Mouse (Mus musculus): ENCODE data around the gene Prdx2. TPM values are rescaled to one million over a fixed set of nuclear protein-coding genes. Genes with fewer than 3 reads are reported as not detected.

Gene Prdx2
- 965 and 1,048 TPM in 2 replicates for polyA plus RNA-seq (2014; fragmentation: Nextera tagmentation; extraction: Ambion mirVana)

DNA sequence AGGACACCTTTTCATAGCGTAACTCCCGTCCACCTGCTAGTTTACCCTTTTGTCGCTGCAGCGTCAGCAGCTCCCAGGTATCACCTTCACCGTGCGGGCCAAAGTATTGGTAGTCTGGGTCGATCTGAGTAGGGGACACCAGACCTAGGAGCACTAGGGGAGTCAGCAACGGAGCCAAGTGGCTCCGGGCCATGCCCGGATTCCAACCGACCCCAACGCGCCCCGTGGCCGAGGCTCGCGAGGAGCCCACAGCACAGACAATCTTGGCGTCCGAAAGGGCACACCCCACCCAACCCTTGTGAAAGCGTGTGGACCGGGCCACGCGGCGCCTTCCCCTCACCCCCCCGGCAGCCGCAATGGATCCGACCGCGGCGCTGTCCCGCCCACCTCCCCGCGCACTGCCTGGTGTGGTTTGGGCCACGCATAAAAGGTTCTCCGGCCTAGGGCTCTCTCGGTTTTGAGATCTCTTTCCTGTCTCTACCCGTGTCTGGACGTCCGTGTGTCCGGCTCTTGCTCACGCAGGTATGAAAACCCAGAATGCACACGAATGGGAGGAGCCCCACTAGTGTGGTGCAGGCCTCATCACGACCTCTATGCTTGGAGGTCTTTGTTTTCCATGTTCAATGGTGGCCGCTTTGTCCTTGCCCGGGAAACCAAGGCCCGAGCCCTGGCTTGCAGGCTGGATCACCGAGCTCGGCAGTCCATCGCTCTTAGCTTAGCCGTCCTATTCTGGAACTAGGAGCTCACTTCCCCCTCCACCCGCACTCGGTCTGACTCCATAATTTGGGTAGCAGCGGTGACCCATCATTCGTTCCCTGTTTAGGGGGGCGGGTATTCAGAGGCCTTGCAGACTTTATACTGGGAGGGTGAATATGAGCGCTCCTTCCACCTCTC is at the start of gene Prdx2, which contains the start of the genes Gm49661 and Rnaseh2a:
Gene Prdx2 (plus strand): TSS at position 347 of the 894 bp plus-strand sequence.
Gene Gm49661 (minus strand): TSS at position 193 of the 894 bp plus-strand sequence.
Gene Rnaseh2a (minus strand): TSS at position 527 of the 894 bp plus-strand sequence.
- ATAC-seq (ENCODE audit: low FRiP score, low TSS enrichment), result peak; percentile 65
- peak within 1 kb of the TSS; percentile 69 for H3K4me2 ChIP-seq (replicated peaks; ENCODE audit: low read depth, low read length)
- no peaks in the 10 kb centered on the region for H3K9me3 ChIP-seq (ENCODE audit: control insufficient read depth, low read length)
- no peaks in the 10 kb centered on the region for H3K27me3 ChIP-seq (ENCODE audit: control insufficient read depth, insufficient read depth, low read length)
- peak within 1 kb of the TSS; percentile 88 for H3K27ac ChIP-seq (ENCODE audit: low read depth, low read length)
- under 1% methylated on average over 56 of the region's 56 CpGs for WGBS
- H3K9ac ChIP-seq (ENCODE audit: low read depth, low read length), result peak within 1 kb of the TSS; percentile 90
- peak within 1 kb of the TSS; percentile 76 for H3K4me3 ChIP-seq (ENCODE audit: low read length)
- H3K36me3 ChIP-seq (ENCODE audit: control insufficient read depth, insufficient read depth, low read length), result peaks cover 34% of the 10 kb centered on the region
- H3K4me1 ChIP-seq (ENCODE audit: control insufficient read depth, insufficient read depth, low read length), result peaks cover 27% of the 10 kb centered on the region

DNA sequence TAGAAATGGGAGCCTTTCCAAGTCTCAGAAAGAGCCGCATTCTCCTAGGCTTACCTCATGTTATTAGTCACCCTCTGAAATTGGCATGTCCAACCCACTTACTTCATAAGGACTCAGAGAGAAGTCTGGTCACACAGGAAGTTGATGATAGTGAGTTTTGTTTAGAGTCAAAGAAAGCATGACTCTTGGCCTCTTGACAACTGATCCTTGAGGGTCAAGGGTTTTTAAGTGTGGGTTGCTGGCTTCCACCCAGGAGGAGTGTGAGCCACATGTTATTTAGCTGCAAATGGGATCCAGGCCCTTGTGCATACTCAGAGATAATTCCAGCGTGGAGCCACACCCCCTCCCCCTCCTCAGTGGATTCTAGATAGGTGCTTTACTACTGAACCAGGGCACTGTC is 47.8 kb upstream of the Prdx2 start:
- H3K9me3 ChIP-seq (ENCODE audit: control insufficient read depth, low read length), result no peaks in the 10 kb centered on the region
- peaks cover 18% of the 10 kb centered on the region for H3K27me3 ChIP-seq (ENCODE audit: control insufficient read depth, insufficient read depth, low read length)
- no peak overlapping the region for H3K27ac ChIP-seq (ENCODE audit: low read depth, low read length)
- WGBS, result 75% methylated on average over 2 of the region's 2 CpGs
- no peak for ATAC-seq (ENCODE audit: low FRiP score, low TSS enrichment)
- no peak overlapping the region for H3K4me3 ChIP-seq (ENCODE audit: low read length)
- no peaks in the 10 kb centered on the region for H3K36me3 ChIP-seq (ENCODE audit: control insufficient read depth, insufficient read depth, low read length)
- no peak overlapping the region for H3K4me2 ChIP-seq (replicated peaks; ENCODE audit: low read depth, low read length)
- H3K9ac ChIP-seq (ENCODE audit: low read depth, low read length), result no peak overlapping the region
- H3K4me1 ChIP-seq (ENCODE audit: control insufficient read depth, insufficient read depth, low read length), result no peaks in the 10 kb centered on the region

DNA sequence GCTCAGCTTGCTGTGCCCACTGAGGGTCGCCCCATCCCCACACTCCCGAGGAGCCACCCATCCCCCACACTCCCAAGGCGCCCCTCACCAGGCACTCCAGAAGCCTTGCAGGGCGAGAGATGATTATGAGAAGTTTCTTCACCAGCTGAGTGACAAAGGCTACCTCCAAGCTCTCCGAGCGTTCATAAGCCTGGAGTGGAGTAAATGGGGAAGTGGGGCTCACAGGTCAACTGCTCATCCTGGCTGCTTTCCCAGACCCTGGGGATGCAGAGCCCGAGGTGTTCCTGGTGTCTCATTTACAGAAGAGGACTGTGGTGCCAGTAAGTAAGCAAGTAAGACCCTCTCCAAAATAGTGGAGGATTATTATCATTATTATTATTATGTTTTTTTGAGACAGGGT is 43.8 kb upstream of the Prdx2 start:
- Histone ChIP-seq H3K27me3 (ENCODE audit: control insufficient read depth, insufficient read depth, low read length) (peaks cover 17% of the 10 kb centered on the region), H3K4me1 (ENCODE audit: control insufficient read depth, insufficient read depth, low read length) (0 out of 2 replicates have a peak, but pooled peaks cover 3% of the 10 kb centered on the region), H3K4me3 (ENCODE audit: low read length) (no peak overlapping the region), H3K9ac (ENCODE audit: low read depth, low read length) (no peak overlapping the region), H3K36me3 (ENCODE audit: control insufficient read depth, insufficient read depth, low read length) (no peaks in the 10 kb centered on the region), H3K9me3 (ENCODE audit: control insufficient read depth, low read length) (no peaks in the 10 kb centered on the region), H3K4me2 (replicated peaks; ENCODE audit: low read depth, low read length) (no peak overlapping the region), H3K27ac (ENCODE audit: low read depth, low read length) (no peak overlapping the region)
- 78% methylated on average over 7 of the region's 7 CpGs for WGBS
- ATAC-seq (ENCODE audit: low FRiP score, low TSS enrichment), result no peak

DNA sequence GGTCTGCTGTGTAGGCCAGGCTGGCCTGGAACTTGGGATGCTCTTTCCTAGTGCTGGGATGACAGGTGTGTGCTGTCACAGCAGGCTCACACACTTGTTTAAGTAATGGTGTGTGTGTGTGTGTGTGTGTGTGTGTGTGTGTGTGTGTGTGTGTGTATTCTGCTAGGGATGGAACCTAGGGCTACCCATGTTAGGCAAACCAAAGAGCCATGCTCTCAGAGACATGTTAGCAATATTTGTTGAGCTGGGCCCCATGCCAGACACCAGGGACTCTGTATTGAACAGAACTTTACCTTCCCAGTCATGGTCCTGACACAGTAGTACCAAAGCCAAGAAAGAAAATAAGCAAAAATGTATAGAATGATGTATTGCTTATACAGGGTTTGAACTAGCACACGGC is 41.9 kb upstream of the Prdx2 start:
- Histone ChIP-seq H3K27me3 (ENCODE audit: control insufficient read depth, insufficient read depth, low read length) (peaks cover 23% of the 10 kb centered on the region), H3K36me3 (ENCODE audit: control insufficient read depth, insufficient read depth, low read length) (no peaks in the 10 kb centered on the region), H3K4me1 (ENCODE audit: control insufficient read depth, insufficient read depth, low read length) (0 out of 2 replicates have a peak, but pooled peaks cover 3% of the 10 kb centered on the region), H3K9ac (ENCODE audit: low read depth, low read length) (no peak overlapping the region), H3K4me3 (ENCODE audit: low read length) (no peak overlapping the region), H3K9me3 (ENCODE audit: control insufficient read depth, low read length) (no peaks in the 10 kb centered on the region), H3K27ac (ENCODE audit: low read depth, low read length) (no peak overlapping the region), H3K4me2 (replicated peaks; ENCODE audit: low read depth, low read length) (no peak overlapping the region)
- ATAC-seq (ENCODE audit: low FRiP score, low TSS enrichment), result no peak
- 73% methylated on average over 1 of the region's 1 CpGs for WGBS

DNA sequence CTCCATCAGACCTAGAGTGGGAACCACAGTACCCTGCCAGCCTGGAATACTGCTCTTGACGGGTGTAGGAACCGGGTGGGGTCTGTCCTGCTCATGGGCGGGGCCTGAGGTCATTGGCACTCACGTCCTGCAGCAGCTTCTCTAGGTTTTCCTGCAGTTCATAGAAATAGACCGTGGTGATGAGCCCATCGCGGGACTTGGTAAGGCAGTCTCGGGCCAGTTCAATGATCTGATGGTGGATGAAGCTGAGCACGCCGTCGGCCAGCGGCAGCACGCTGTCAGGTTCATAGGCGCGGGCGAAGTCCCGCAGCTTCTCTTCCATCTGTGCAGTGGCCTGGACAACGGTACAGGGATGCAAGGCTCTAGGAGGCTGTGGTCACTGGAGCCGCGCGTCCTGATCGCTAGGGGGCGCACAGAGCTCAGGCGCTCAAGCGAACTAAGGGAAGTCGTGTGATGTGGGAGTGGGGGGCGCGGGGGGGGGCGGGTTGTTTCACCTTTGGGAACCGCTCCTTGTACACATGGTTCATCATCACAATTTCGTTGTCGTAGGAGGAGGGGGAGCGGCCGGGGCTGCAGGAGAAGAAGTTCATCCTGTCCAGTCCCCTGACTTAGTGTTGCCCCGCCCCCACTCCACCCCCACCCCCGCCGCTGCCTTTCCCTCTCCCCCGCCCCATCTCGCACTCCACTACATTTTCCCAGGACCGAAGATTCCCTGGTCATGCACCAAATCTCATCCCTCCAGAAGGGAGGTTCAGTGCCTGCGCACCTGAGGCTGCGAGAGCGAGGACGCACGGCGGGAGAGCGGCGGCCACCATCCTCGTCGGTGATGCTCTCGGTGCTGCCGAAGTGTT is 40.7 kb upstream of the Prdx2 start:
- H3K36me3 ChIP-seq (ENCODE audit: control insufficient read depth, insufficient read depth, low read length), result no peaks in the 10 kb centered on the region
- no peak overlapping the region for H3K9ac ChIP-seq (ENCODE audit: low read depth, low read length)
- peak; percentile 84 for ATAC-seq (ENCODE audit: low FRiP score, low TSS enrichment)
- H3K4me2 ChIP-seq (replicated peaks; ENCODE audit: low read depth, low read length), result peak overlapping the region; percentile 58
- H3K27ac ChIP-seq (ENCODE audit: low read depth, low read length), result no peak overlapping the region
- H3K4me3 ChIP-seq (ENCODE audit: low read length), result peak overlapping the region; percentile 35
- 0 out of 2 replicates have a peak, but pooled peaks cover 3% of the 10 kb centered on the region for H3K4me1 ChIP-seq (ENCODE audit: control insufficient read depth, insufficient read depth, low read length)
- no peaks in the 10 kb centered on the region for H3K9me3 ChIP-seq (ENCODE audit: control insufficient read depth, low read length)
- 2% methylated on average over 49 of the region's 52 CpGs for WGBS
- peaks cover 25% of the 10 kb centered on the region for H3K27me3 ChIP-seq (ENCODE audit: control insufficient read depth, insufficient read depth, low read length)

DNA sequence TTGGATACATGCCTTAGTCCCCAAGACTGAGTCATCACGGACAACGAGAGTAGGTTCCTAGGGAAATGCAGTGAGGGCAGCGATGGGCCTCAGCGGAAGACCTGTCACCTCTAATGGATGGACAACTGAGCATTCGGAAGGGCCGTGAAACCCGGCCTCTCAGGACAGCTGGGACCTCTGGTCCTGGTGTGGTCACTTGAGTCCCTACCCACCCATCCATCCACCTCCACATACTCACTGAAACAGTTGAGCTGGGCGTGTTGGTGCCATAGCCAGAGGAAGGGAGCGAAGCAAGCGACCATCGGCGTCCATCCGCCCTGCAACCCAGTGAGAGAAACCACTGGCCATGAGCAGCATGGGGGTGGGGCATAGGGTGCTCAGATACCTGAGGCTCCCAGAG is 38.8 kb upstream of the Prdx2 start:
- peaks cover 44% of the 10 kb centered on the region for H3K27me3 ChIP-seq (ENCODE audit: control insufficient read depth, insufficient read depth, low read length)
- no peak overlapping the region for H3K9ac ChIP-seq (ENCODE audit: low read depth, low read length)
- no peak for ATAC-seq (ENCODE audit: low FRiP score, low TSS enrichment)
- H3K9me3 ChIP-seq (ENCODE audit: control insufficient read depth, low read length), result no peaks in the 10 kb centered on the region
- 83% methylated on average over 13 of the region's 13 CpGs for WGBS
- H3K4me2 ChIP-seq (replicated peaks; ENCODE audit: low read depth, low read length), result no peak overlapping the region
- no peak overlapping the region for H3K27ac ChIP-seq (ENCODE audit: low read depth, low read length)
- 0 out of 2 replicates have a peak, but pooled peaks cover 3% of the 10 kb centered on the region for H3K4me1 ChIP-seq (ENCODE audit: control insufficient read depth, insufficient read depth, low read length)
- no peak overlapping the region for H3K4me3 ChIP-seq (ENCODE audit: low read length)
- no peaks in the 10 kb centered on the region for H3K36me3 ChIP-seq (ENCODE audit: control insufficient read depth, insufficient read depth, low read length)

DNA sequence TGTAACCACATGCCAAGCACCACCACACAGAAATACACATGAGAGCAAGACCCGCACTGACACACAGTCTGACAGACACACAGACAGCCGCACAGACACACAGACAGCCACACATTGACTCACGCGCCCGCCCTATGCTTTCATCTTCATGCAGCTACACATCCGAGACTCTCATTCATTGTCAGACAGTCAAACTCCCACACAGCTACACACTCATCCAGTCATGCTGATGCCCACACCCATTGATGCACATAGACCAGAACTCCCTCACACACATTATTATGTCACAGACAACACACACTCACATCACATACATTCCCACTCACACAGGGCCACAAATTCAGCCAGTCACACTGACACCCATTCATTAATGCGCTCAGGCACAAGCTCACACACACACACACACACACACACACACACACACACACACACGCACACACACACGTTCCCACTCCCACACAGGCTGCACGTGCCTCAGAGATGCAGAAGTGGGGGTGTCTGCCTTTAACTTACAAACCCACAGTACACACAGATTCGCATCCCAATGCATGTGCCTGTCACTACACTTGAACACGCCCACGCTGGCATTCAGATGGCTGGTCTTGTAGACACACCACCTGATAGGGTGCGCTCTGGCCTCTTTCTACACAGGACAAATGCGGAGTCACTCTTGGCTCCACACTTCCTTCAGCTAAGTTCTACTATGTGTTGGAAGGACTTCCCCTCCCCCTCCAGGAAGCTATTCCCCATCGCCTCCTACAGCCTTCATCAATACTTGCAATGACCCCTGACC is 35.4 kb upstream of the Prdx2 start:
- Histone ChIP-seq H3K9ac (ENCODE audit: low read depth, low read length) (no peak overlapping the region), H3K27ac (ENCODE audit: low read depth, low read length) (no peak overlapping the region), H3K4me3 (ENCODE audit: low read length) (no peak overlapping the region), H3K36me3 (ENCODE audit: control insufficient read depth, insufficient read depth, low read length) (no peaks in the 10 kb centered on the region), H3K9me3 (ENCODE audit: control insufficient read depth, low read length) (no peaks in the 10 kb centered on the region; the same call in 1 of the 2 replicates), H3K27me3 (ENCODE audit: control insufficient read depth, insufficient read depth, low read length) (peaks cover 72% of the 10 kb centered on the region), H3K4me2 (replicated peaks; ENCODE audit: low read depth, low read length) (no peak overlapping the region), H3K4me1 (ENCODE audit: control insufficient read depth, insufficient read depth, low read length) (peaks cover 12% of the 10 kb centered on the region; the same call in 1 of the 2 replicates)
- no peak for ATAC-seq (ENCODE audit: low FRiP score, low TSS enrichment)
- 75% methylated on average over 16 of the region's 16 CpGs for WGBS

DNA sequence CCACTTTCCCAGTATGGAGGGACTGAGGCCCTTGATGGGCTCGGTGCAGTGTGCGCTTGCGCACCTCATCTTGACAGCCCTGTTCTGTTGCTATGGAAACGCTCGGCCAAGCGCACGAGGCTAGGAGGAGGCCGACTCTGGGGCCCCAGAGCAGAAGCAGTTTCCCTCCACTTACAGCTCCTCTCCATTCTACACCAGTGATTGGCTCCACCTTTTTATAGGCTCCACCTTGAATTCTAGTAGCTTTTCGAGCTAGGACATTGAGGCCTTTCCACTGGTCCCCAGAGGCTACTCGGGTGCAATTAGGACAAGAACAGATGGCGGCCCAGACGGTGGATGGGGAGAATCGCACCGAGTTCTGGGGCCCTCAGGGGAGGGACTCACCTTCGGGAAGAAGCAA is 34.5 kb upstream of the Prdx2 start:
- 0 out of 2 replicates have a peak overlapping the region, but pooled peaks have one; percentile 7 for H3K4me3 ChIP-seq (ENCODE audit: low read length)
- peak overlapping the region; percentile 8 for H3K4me2 ChIP-seq (replicated peaks; ENCODE audit: low read depth, low read length)
- no peak overlapping the region for H3K9ac ChIP-seq (ENCODE audit: low read depth, low read length)
- peaks cover 66% of the 10 kb centered on the region for H3K27me3 ChIP-seq (ENCODE audit: control insufficient read depth, insufficient read depth, low read length)
- no peaks in the 10 kb centered on the region for H3K36me3 ChIP-seq (ENCODE audit: control insufficient read depth, insufficient read depth, low read length)
- ATAC-seq (ENCODE audit: low FRiP score, low TSS enrichment), result peak; percentile 63
- H3K9me3 ChIP-seq (ENCODE audit: control insufficient read depth, low read length), result no peaks in the 10 kb centered on the region; the same call in 1 of the 2 replicates
- under 1% methylated on average over 15 of the region's 15 CpGs for WGBS
- H3K4me1 ChIP-seq (ENCODE audit: control insufficient read depth, insufficient read depth, low read length), result peaks cover 9% of the 10 kb centered on the region; the same call in 1 of the 2 replicates
- H3K27ac ChIP-seq (ENCODE audit: low read depth, low read length), result no peak overlapping the region

Measured in kidney, embryonic 14.5 days (tissue).